Mouse (Mus musculus): ENCODE results near the gene Dgkg.

Gene Dgkg

DNA sequence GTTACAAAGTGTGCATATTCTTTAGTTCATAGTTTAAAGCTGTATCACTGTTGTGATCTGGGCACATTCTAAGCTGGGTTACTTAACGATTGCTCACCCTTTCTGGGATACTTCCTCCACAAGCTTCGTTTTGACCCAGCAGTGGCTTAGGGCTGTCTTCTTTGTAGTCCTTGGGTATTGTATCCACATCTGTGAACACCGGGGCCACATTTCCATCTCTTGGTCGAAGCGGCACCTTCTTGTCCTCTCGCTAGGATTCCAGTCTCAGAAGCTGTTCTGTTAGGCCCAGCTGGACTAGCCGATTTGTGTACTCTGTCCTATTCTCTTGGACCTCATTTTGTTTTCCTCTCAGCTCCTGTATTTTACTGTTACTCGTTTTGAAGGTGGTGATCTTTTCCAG lies 13.6 kb downstream of the Dgkg start:
- no peak for DNase-seq

DNA sequence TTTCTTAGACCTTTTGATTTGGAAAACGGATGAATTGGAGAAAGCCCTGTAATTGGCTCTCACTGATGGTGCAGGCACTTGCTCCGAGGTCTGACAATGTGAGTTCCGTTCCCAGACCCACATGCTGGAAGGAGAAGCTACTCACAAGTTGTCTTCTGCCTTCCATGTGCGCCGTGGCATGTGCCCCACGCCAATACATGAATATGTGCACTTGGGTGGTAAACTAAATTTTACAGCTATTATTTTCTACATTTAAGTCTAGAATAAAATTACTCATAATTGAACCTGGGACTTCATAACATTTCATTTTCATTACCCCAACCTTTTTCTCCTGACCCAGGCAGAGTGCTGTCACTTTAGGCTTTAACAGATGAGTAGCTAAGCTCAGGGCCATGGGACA lies 14.1 kb downstream of the Dgkg start:
- DNase-seq, result no peak

DNA sequence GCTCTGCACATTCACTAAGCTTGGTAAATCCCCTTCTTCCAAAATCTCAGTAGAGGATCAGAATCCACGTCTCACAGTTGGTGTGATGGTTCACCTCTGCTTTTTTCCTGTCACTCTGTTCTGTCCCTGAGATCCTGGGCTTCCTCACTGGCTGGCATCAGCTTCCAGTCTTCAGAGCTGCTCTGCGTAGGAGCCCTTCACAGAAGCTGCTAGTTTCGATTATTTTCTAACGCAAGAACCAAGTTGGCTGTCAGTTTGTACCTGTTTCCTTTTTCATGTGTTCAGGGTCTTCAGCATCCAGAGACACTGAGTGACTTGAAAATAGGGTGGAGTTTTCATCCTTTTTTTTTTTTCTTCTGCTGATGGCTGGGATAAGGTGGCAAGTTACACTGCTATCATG lies 15.0 kb downstream of the Dgkg start:
- DNase-seq, result no peak

DNA sequence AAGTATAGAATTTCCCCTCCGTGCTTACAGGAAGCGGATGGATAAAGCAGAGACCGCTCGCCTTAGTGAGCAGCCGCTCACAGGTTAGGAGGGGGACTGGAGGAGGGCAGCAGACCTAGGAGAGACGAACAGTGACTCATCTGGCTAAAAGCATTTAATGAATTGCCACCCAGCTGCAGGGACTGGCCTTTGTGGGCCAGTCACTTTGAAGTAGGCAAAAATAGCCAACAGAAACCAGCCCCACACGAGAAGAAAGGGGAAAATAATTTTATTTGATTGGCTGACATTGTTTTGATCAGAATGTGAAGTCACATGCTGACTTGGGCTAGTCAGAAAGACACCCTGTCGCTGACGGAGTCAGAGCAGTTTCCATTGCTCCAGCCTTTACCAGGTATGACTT lies 15.4 kb downstream of the Dgkg start:
- no peak for DNase-seq

DNA sequence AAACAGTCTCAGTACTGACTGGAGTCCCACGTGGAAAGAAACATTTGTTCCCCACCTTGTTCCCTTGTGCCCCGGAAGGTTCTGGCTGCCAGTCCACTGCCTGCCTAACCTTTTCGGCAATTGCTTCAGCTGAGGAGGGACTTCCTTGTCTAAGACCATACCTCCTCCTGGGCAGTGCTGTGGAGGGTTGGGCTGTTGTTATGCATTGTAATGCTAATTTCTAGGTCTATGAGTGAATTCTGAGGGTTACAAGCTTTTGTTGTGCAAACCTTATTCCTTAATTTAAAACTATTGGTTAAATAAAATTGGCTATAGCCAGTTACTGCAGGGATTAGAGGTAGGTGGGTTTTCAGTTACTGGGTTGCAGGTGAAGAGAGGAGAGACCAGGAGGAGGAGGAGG lies 19.7 kb downstream of the Dgkg start:
- DNase-seq, result no peak

GRCm38 (mm10) chr16:22635706-22636105 lies 21.3 kb downstream of the Dgkg start:
- no peak for DNase-seq

DNA sequence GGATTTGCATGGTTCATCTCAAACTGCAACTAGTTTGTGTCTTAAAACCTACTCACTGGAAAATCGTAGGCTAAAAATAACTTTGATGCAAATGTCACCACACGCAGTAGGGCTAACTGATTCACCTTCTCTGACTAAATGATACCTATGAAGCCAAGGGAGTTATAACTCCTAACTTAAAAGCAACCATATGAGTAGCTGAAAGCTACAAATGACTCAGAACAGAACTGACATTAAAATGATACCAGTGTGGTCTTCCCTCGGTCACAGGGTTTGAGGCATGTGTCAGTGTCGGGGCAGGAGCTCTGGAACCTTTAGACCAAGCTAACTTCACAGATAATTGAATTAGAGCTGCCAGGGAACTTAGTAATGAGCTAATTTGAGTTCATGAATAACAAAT lies 24.0 kb downstream of the Dgkg start:
- no peak for DNase-seq

DNA sequence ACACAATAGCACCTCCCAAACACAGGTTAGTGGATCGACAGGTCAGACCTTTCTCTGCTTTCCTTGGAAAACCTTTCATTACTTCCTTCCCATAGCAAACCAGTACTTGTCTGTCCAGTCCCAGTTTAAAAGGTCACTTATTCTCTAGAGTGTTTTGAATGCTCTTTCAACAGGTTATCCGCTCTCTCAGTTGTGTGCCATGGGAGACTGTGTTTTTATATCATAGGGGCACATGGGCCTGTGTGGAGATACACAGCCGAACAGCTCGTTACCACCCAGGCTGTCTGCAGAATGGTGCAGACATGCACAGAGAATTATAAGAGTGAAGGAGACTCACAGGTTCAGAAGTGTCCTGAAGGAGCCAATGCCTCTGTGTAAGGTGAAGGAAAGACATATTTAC lies 26.7 kb downstream of the Dgkg start:
- DNase-seq, result no peak

DNA sequence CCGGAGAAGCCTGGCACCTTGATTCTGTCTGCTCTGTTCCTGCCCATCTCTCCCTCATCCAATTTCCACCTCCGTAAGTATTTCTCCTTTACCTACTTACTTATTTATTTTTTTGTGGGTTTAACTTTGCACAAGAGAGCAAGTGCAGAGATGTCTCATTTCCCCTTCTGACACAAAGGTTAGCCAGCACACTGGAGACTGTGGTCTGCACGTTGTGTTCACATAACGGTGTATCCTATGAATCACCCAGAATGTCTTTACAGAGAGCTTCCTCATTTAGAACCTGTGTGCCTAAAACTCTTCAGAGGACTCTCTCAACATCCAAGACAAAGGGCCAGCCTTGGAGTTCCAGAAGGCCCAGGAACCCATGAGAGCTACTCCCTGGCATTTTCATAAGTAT lies 27.1 kb downstream of the Dgkg start:
- DNase-seq, result no peak

- DNase-seq, result no peak
These were observed 31.0 kb downstream of the Dgkg start for GRCm38 (mm10) chr16:22625987-22626386.

GRCm38 (mm10) chr16:22625412-22625811 lies 31.6 kb downstream of the Dgkg start:
- no peak for DNase-seq

DNA sequence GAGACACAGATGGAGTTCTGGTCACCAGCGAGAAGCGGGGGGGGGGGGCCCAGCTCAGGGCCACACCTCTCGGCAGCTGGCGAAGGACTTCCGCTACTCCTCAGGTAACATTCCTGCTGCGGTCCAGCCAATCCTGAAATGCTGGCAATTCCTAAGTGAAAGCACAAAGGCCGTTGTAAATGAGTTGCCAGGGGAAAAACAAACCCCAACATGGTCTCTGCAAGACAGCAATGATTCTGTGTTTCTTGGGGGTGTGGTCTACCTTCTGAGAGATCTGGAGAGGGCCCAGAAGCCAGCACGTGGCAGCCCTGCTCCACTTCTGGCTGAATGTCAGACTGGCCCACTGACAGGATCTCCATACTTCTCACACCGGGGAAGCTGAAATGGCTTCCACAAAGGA lies 34.7 kb downstream of the Dgkg start:
- DNase-seq, result no peak

DNA sequence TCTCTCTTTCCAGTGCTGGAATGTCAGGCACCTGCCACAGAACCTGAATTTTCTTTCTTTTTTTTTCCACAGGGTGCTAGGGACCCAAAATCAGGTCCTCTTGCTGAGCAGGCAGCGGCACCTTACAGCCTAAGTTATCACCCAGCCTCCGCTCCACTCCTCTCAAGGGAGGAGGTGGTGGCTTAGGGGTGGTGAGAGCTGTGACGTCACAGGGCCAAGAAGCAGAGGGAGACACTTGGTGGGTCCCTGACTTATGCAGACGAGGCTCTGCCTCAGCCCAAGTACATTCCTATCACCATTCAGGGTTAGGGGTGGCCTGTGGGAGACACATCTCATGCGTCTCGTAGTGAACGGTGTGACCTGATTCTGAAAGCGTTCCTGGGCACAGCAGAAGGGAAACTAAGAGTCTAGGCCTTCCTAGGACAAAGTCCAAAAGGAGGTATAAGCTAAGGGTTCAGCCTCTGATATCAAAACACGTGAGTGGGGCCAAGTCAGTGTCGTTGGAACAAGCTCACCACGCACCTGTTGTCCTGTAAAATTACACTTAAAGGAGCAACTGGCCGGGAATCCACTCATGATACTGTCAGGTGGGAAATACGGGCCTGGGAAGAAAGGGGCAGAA lies 35.6 kb downstream of the Dgkg start:
- DNase-seq, result no peak

- no peak for DNase-seq
These were observed 38.5 kb downstream of the Dgkg start for GRCm38 (mm10) chr16:22618424-22619056.

- no peak for DNase-seq
These were observed 41.2 kb downstream of the Dgkg start for GRCm38 (mm10) chr16:22615805-22616204.

DNA sequence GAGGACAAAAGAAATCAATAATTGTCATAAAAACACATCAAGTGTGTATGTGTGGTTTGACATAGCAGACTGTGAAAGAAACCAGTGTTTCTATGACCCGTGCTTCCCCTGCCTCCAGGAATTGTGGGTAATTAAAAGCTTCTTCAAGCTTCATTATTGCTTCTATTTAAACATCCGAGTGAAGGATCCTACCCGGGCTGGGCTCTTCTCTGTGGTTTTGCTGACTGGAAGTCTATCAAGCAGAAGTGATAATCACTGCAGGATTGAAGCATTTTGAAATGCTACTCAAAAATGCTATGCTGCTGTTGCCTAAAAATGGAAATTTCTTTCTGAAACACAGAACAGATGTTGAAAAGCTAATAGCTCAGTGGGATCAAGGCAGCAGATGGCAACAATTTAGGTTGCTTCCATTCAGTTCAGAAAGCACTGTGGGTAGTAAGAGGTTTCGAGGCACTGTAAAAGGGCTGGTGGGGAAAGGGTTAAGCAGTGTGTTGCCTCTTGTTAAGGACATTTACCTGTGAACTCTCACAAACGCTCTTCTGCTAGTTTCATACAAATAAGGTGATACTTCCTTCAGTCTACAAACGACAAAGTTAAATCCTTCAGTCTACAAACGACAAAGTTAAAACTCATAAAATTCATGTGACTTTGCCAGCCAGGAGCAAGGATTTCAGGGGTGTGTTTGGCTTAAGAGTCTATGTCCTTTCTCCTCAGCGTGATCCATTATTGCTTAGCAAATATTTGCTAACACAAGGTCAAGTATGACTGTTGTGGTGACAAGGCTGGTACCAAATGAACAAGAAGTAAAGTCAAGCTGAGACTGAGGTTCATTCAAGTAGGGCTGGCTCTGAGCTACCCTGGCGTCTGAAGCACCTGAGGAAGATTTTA lies 43.6 kb downstream of the Dgkg start:
- DNase-seq, result no peak

- no peak for DNase-seq
These were observed 49.0 kb downstream of the Dgkg start for GRCm38 (mm10) chr16:22608046-22608445.

- DNase-seq, result no peak
These were observed 50.0 kb downstream of the Dgkg start for GRCm38 (mm10) chr16:22606989-22607388.

GRCm38 (mm10) chr16:22602399-22602798 lies 54.6 kb downstream of the Dgkg start:
- no peak for DNase-seq

DNA sequence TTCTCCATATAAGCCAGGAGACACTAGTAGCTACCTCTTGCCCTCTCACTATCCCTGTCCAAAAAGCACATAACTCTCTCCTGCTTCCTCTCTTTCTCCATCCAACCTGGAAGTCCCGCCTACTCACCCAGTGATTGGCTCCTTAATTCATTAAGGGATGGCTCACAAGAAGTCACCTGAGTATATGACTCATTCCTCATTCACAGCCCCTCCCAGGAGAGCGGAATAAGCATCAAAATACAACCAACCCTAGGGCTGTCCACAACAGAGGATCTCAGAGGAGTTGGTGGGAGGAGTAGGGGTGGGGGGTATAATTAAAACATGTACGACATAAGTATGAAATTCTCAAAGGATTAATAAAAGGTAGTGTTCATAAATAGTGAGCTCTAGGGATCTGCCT lies 55.3 kb downstream of the Dgkg start:
- DNase-seq, result no peak

GRCm38 (mm10) chr16:22600108-22600699 lies 56.8 kb downstream of the Dgkg start:
- DNase-seq, result no peak

GRCm38 (mm10) chr16:22598741-22599140 lies 58.3 kb downstream of the Dgkg start:
- DNase-seq, result no peak

- no peak for DNase-seq
These were observed 60.6 kb downstream of the Dgkg start for GRCm38 (mm10) chr16:22596394-22596793.

DNA sequence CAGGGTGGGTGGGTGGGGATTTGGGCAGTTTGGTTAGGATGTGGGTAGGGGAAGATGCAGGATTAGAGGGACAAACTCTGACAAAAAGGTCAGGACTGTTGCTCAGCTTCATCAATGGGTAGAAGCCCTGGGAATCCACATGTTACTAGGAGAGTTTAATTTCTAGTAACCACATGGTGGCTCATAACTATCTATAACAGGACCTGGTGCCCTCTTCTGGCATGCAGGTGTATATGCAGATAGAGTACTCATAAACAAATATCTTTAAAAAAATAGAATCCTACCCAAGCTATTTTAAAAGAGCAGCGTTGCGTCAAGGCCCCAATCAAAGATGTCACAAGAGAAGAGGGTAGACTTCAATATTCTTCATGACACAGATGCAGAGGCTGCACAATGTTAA lies 63.1 kb downstream of the Dgkg start:
- DNase-seq, result peak; percentile 24

Data from thymus, postnatal 14 days (tissue).